Mouse (Mus musculus) limb, embryonic 12.5 days (tissue): ENCODE measurements at regions not wholly inside any gene's neighbourhood (a gene's known extent, or its start where the extent isn't known, plus 50 kb on each side); places are given as distances from the start of the nearest gene placed in this dataset.

Source experiments
- ATAC-seq: fragments of 200-750 bp; cut with Nextera tagmentation; 2 replicates; pipeline ENCODE4 v1.8.0; 2017; ENCODE audit warnings: low read depth, moderate TSS enrichment; ENCODE audit not compliant: insufficient number of reproducible peaks, insufficient read depth, low FRiP score, low TSS enrichment
- H3K27ac ChIP-seq: fragments of 300-500 bp; sonication (generic); 2 replicates; pipeline ENCODE4 v1.5.1; 2016; ENCODE audit warnings: mild to moderate bottlenecking, moderate library complexity
- H3K27me3 ChIP-seq: fragments of 300-500 bp; sonication (generic); 2 replicates; pipeline ENCODE4 v1.6.1; 2016; ENCODE audit warnings: mild to moderate bottlenecking, moderate library complexity
- H3K36me3 ChIP-seq: fragments of 300-500 bp; sonication (generic); 2 replicates; pipeline ENCODE4 v1.6.1; 2016; ENCODE audit warnings: mild to moderate bottlenecking, moderate library complexity
- H3K4me1 ChIP-seq: fragments of 300-500 bp; sonication (generic); replicated peaks from 2 replicates; pipeline ENCODE4 v1.6.1; 2016
- H3K4me2 ChIP-seq: fragments of 300-500 bp; sonication (generic); 2 replicates; pipeline ENCODE4 v1.6.1; 2016; ENCODE audit warnings: mild to moderate bottlenecking, moderate library complexity
- H3K4me3 ChIP-seq: fragments of 300-500 bp; sonication (generic); replicated peaks from 2 replicates; pipeline ENCODE4 v1.5.1; 2016; ENCODE audit warnings: mild to moderate bottlenecking
- H3K9ac ChIP-seq: fragments of 300-500 bp; sonication (generic); replicated peaks from 2 replicates; pipeline ENCODE4 v1.6.1; 2016; ENCODE audit warnings: mild to moderate bottlenecking, moderate library complexity
- H3K9me3 ChIP-seq: fragments of 300-500 bp; sonication (generic); 2 replicates; pipeline ENCODE4 v1.6.1; 2016; ENCODE audit warnings: mild to moderate bottlenecking, moderate library complexity
- WGBS: fragments of 180-500 bp; shearing (Covaris S2); methylation state at CpG from one replicate; pipeline ENCODE4 v1.1.7; 2016; 5-methylcytosine and 5-hydroxymethylcytosine counted together

DNA sequence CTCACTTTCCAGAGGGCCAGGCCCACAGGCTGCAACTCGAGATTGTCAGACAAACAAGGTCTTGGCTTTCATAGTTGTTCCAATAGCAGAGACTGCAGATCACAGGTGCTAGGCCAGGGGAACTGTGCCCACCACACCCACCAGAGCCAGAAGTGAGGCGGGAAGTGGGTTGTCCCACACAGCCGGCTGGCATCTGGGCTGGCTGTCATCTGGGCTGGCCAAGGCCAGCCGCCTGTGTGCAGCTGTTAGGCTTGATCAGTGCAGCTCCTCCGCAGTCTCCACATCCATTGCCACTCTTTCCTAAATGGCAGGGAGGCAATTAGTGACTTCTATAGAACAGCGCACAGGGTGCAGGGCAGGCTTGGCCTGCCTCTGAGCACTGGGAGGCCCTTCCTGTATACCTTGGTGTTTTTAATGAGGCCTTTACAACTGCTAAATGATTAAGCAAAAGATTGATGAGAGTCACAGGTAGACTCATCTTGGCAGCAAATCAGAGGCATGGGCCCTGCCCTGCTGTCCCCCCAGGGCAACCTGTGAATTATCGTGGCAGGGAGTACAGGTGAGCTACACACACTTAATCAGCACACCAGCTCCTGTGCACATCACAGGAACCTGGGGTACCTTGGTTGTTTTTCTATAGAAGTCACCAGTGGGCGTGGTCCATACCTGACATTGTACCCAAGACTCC is 122.9 kb downstream of the Bmp7 start:
- Histone ChIP-seq H3K4me3 (no peak overlapping the region), H3K4me1 (peaks cover 17% of the 10 kb centered on the region), H3K9ac (no peak overlapping the region), H3K36me3 (no peaks in the 10 kb centered on the region), H3K27me3 (peaks cover 25% of the 10 kb centered on the region), H3K9me3 (peaks cover 7% of the 10 kb centered on the region; the same call in 1 of the 2 replicates), H3K27ac (no peak overlapping the region), H3K4me2 (no peak overlapping the region)
- WGBS: 50% methylated on average over 8 of the region's 8 CpGs
- 0 out of 2 replicates have a peak, but pooled peaks have one; percentile 52 for ATAC-seq
